Mouse (Mus musculus): ENCODE data around the gene Elovl3.

GRCm38 (mm10) chr19:46132577-46132976 lies 880 bp downstream of the Elovl3 start:
- TF ChIP-seq CTCF (IDR thresholded peaks at IDR 0.05; ENCODE audit: low read depth, low read length) (no peak), POLR2A (IDR thresholded peaks at IDR 0.05; ENCODE audit: borderline replicate concordance, low read depth, low read length) (no peak)

Measured in bone marrow macrophage, adult 2 months (primary cell).